Mouse (Mus musculus): ENCODE data around the gene Cdv3. TPM values are rescaled to one million over a fixed set of nuclear protein-coding genes. Genes with fewer than 3 reads are reported as not detected.

Cdv3 gene
- total RNA-seq (2014; rRNA removed) (105 and 126 TPM in 2 replicates), polyA plus RNA-seq (2015; fragmentation: Nextera tagmentation; extraction: Ambion mirVana) (84.3 and 89.1 TPM in 2 replicates)

GRCm38 (mm10) chr9:103365290-103366247 lies at the start of gene Cdv3:
Gene Cdv3 (minus strand): TSS chr9:103365840.
- H3K4me2 ChIP-seq (ENCODE audit: low read depth): peak within 1 kb of the TSS; percentile 92
- TF ChIP-seq CTCF (IDR thresholded peaks at IDR 0.05; ENCODE audit: low read depth): peak; percentile 11; the same call in 1 of the 2 replicates
- H3K36me3 ChIP-seq (ENCODE audit: insufficient read depth): no peaks in the 10 kb centered on the region
- H3K9ac ChIP-seq: peak within 1 kb of the TSS; percentile 86
- H3K4me3 ChIP-seq (ENCODE audit: low read depth, low read length): peak within 1 kb of the TSS; percentile 81
- peaks cover 14% of the 10 kb centered on the region for H3K4me1 ChIP-seq (ENCODE audit: insufficient read depth)
- no peaks in the 10 kb centered on the region for H3K9me3 ChIP-seq (ENCODE audit: low read length)
- peak within 1 kb of the TSS; percentile 88 for H3K27ac ChIP-seq (ENCODE audit: low read depth, low read length)
- ATAC-seq: peak; percentile 98
- H3K27me3 ChIP-seq (ENCODE audit: insufficient read depth, low read length): no peaks in the 10 kb centered on the region
- 3% methylated on average over 92 of the region's 95 CpGs for WGBS
- peak; percentile 99 for DNase-seq

DNA sequence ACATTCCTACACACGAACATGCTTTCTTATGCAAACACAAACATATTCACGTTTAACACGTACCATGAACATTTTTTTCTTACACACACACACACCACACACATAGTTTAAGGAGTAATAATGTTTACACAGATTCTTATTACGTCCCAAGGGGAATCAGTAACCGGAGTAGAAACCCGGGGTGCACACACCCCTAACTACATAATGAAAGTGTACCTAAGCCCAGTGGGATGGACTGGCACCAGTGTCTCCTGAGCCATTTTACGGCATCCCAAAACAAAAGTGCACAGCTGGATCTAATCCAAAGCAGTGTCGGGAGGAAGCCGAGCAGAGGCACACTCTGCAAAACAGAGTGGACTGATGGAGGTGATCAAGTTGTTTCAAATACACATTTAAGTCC lies 47.8 kb upstream of the Cdv3 start:
- Histone ChIP-seq H3K4me2 (ENCODE audit: low read depth) (no peak overlapping the region), H3K27ac (ENCODE audit: low read depth, low read length) (no peak overlapping the region), H3K4me1 (ENCODE audit: insufficient read depth) (no peaks in the 10 kb centered on the region), H3K9me3 (ENCODE audit: low read length) (no peaks in the 10 kb centered on the region), H3K27me3 (ENCODE audit: insufficient read depth, low read length) (no peaks in the 10 kb centered on the region), H3K9ac (no peak overlapping the region), H3K4me3 (ENCODE audit: low read depth, low read length) (no peak overlapping the region), H3K36me3 (ENCODE audit: insufficient read depth) (no peaks in the 10 kb centered on the region)
- no peak for TF ChIP-seq CTCF (IDR thresholded peaks at IDR 0.05; ENCODE audit: low read depth)
- WGBS: 30% methylated on average over 9 of the region's 9 CpGs
- DNase-seq: no peak
- ATAC-seq: no peak

DNA sequence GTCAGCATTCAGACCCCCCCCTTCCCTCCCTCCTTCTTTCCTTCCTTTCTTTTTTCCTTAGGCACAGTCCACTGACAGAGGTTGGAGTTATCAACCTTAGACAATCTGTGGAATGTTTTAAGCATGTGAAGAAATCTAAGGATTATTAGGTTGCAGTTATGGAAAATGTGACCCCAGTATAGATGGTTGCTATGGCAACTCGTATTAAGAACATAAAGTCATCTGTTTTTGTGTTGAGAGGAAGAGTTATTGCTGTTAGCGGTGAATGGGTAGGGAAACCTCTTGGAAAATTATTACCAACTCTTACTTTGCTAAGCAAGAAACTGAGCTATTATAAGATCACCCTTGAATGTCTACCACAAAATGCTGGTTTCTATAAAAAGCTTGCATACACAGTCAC lies 43.5 kb upstream of the Cdv3 start:
- Histone ChIP-seq H3K36me3 (ENCODE audit: insufficient read depth) (no peaks in the 10 kb centered on the region), H3K9me3 (ENCODE audit: low read length) (no peaks in the 10 kb centered on the region), H3K27ac (ENCODE audit: low read depth, low read length) (no peak overlapping the region), H3K27me3 (ENCODE audit: insufficient read depth, low read length) (no peaks in the 10 kb centered on the region), H3K9ac (no peak overlapping the region), H3K4me1 (ENCODE audit: insufficient read depth) (no peaks in the 10 kb centered on the region), H3K4me3 (ENCODE audit: low read depth, low read length) (no peak overlapping the region), H3K4me2 (ENCODE audit: low read depth) (no peak overlapping the region)
- DNase-seq: no peak
- WGBS: 72% methylated on average over 2 of the region's 2 CpGs
- no peak for ATAC-seq
- no peak for TF ChIP-seq CTCF (IDR thresholded peaks at IDR 0.05; ENCODE audit: low read depth)

GRCm38 (mm10) chr9:103408136-103408777 lies 42.6 kb upstream of the Cdv3 start:
- Histone ChIP-seq H3K27me3 (ENCODE audit: insufficient read depth, low read length) (no peaks in the 10 kb centered on the region), H3K4me2 (ENCODE audit: low read depth) (no peak overlapping the region), H3K4me1 (ENCODE audit: insufficient read depth) (no peaks in the 10 kb centered on the region), H3K27ac (ENCODE audit: low read depth, low read length) (no peak overlapping the region; the same call in 1 of the 2 replicates), H3K9me3 (ENCODE audit: low read length) (no peaks in the 10 kb centered on the region), H3K9ac (no peak overlapping the region), H3K4me3 (ENCODE audit: low read depth, low read length) (no peak overlapping the region), H3K36me3 (ENCODE audit: insufficient read depth) (no peaks in the 10 kb centered on the region)
- WGBS: 28% methylated on average over 4 of the region's 4 CpGs
- DNase-seq: peak; percentile 36
- ATAC-seq: no peak; the same call in 1 of the 2 replicates
- no peak for TF ChIP-seq CTCF (IDR thresholded peaks at IDR 0.05; ENCODE audit: low read depth)

DNA sequence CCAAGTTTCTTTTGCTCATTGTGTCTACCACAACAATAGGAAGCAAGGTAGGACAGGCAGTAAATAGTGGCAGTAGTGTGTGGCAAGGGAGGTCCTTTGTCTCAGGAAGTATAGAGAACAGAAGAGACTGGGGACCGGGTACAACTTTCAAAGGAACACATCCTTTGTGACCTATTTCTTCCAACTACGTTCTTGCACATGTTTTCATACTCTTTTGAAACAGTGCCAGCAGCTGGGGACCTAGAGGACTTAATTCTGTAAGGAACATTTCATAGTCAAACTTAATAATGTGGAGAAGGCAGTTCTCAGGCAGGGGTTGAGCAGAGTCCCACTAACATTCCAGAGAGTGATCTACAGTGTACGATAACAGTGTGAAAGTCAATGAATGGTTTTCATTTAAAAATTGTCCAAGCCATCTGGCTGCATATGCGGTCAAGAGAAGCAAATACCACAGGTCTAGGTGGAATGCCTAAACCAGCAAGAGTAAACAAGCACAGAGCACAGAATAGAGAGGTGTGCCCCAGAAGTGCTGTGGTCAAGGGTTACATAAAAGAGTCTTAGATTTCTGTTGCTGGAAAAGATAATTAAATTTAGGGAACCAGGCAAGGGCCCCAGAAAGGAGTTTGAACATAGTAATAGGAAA lies 37.8 kb upstream of the Cdv3 start:
- no peak overlapping the region for H3K27ac ChIP-seq (ENCODE audit: low read depth, low read length)
- H3K9ac ChIP-seq: no peak overlapping the region
- 0 out of 2 replicates have a peak, but pooled peaks cover 2% of the 10 kb centered on the region for H3K4me1 ChIP-seq (ENCODE audit: insufficient read depth)
- DNase-seq (no peak), ATAC-seq (no peak)
- H3K9me3 ChIP-seq (ENCODE audit: low read length): no peaks in the 10 kb centered on the region
- no peak for TF ChIP-seq CTCF (IDR thresholded peaks at IDR 0.05; ENCODE audit: low read depth)
- H3K4me2 ChIP-seq (ENCODE audit: low read depth): no peak overlapping the region
- H3K36me3 ChIP-seq (ENCODE audit: insufficient read depth): no peaks in the 10 kb centered on the region
- no peak overlapping the region for H3K4me3 ChIP-seq (ENCODE audit: low read depth, low read length)
- H3K27me3 ChIP-seq (ENCODE audit: insufficient read depth, low read length): no peaks in the 10 kb centered on the region
- WGBS: 63% methylated on average over 4 of the region's 4 CpGs

DNA sequence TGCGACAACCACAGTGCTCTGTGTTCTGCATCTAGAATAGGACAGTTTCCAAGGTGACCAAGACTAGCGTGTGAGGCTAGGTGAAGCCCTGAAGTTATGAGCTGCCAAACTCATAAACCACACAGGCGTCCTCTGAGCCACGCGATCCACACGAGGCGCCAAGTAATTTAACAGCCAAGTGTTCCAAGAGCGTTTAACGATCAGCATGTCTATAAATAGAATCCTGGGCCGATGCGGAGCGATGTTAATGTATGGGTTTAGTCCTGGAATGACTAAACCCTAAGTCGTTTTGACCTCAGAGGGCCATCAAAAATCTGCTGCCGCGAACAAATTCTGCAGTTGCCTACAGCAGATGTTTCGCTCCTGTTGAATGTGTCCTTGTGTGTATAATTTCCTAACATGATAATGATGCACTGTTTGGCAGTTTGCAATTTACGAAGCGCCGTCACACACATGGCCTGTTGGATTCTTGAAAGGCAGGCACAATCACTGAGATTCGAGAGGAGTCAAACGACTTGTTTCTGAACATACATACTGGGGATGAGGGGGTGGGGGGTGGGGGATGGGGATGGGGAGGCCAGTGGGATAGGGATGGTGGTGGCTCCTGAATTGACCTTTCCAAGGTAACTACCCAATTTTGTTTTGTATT lies 33.0 kb upstream of the Cdv3 start:
- H3K4me3 ChIP-seq (ENCODE audit: low read depth, low read length): no peak overlapping the region
- H3K9me3 ChIP-seq (ENCODE audit: low read length): no peaks in the 10 kb centered on the region
- no peak for TF ChIP-seq CTCF (IDR thresholded peaks at IDR 0.05; ENCODE audit: low read depth)
- peak; percentile 74 for ATAC-seq
- no peaks in the 10 kb centered on the region for H3K36me3 ChIP-seq (ENCODE audit: insufficient read depth)
- 32% methylated on average over 21 of the region's 21 CpGs for WGBS
- H3K9ac ChIP-seq: no peak overlapping the region
- peak overlapping the region; percentile 29 for H3K4me2 ChIP-seq (ENCODE audit: low read depth)
- 0 out of 2 replicates have a peak, but pooled peaks cover 4% of the 10 kb centered on the region for H3K4me1 ChIP-seq (ENCODE audit: insufficient read depth)
- H3K27me3 ChIP-seq (ENCODE audit: insufficient read depth, low read length): no peaks in the 10 kb centered on the region
- H3K27ac ChIP-seq (ENCODE audit: low read depth, low read length): peak overlapping the region; percentile 50; the same call in 1 of the 2 replicates
- peak; percentile 77 for DNase-seq

Data from forebrain, postnatal 0 days (tissue).